23 mouse cellular contexts compared by ENCODE assay signal in the genomic region with DNA sequence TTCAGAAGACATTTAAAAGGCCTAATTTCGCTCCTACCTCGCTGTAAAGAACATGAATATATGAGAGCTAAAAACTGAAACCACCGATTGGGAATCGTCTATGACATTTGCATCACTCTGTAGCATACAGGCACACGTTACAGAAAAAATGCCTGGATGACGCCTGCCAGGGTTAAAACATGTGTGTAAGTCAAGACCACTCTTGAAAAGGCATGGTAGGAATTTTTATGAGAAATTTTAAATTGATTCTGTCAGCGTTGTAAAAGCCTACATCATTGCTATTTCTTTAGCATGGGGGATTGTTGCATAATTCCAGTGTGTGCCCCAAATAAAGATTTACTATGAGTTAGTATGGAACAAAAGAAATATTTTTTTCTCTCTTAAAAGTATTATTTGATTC.
DNase-seq lines count a peak whose midpoint lies in the region; ATAC-seq and TF ChIP-seq lines count a peak whose summit lies in the region.
"Had no signal": no experiment of that assay in that cellular context is flagged by ENCODE, and none has a peak within 500 bp of the region (broad histone marks: within the 10 kb centered on the region; RNA-seq: fewer than 3 reads in every experiment).

No protein-coding gene starts in this region.

- H3K4me3 ChIP-seq in heart, embryonic 13.5 days, result no peak overlapping the region
- no peak overlapping the region for H3K4me3 ChIP-seq in heart, embryonic 11.5 days (ENCODE audit: low read depth, low read length)
- no peak overlapping the region for H3K4me3 ChIP-seq in kidney, adult 2 months (ENCODE audit: insufficient read depth, low read depth, low read length)
- H3K4me3 ChIP-seq in limb, embryonic 12.5 days (replicated peaks), result no peak overlapping the region
- no peak overlapping the region for H3K4me3 ChIP-seq in limb, embryonic 10.5 days
- H3K4me3 ChIP-seq: embryonic facial prominence, embryonic 10.5 days; embryonic facial prominence, embryonic 15.5 days; forebrain, embryonic 13.5 days; liver, embryonic 13.5 days; midbrain, embryonic 13.5 days; neural tube, embryonic 13.5 days had no signal

- WGBS in heart, embryonic 13.5 days, result 71% methylated on average over 7 of the region's 7 CpGs
- WGBS in heart, embryonic 11.5 days (ENCODE audit: insufficient replicate concordance), result 80% methylated on average over 7 of the region's 7 CpGs
- 45% methylated on average over 7 of the region's 7 CpGs for WGBS in kidney, adult 2 months
- 45% methylated on average over 7 of the region's 7 CpGs for WGBS in limb, embryonic 12.5 days
- WGBS in limb, embryonic 10.5 days, result 91% methylated on average over 7 of the region's 7 CpGs

- H3K36me3 ChIP-seq in heart, embryonic 13.5 days, result no peaks in the 10 kb centered on the region
- H3K36me3 ChIP-seq in heart, embryonic 11.5 days (ENCODE audit: control insufficient read depth, insufficient read depth, low read length), result no peaks in the 10 kb centered on the region
- no peaks in the 10 kb centered on the region; the same call in 1 of the 2 replicates for H3K36me3 ChIP-seq in kidney, adult 2 months (ENCODE audit: control insufficient read depth, insufficient read depth, low read length)
- no peaks in the 10 kb centered on the region for H3K36me3 ChIP-seq in limb, embryonic 12.5 days
- H3K36me3 ChIP-seq in limb, embryonic 10.5 days, result no peaks in the 10 kb centered on the region
- H3K36me3 ChIP-seq: embryonic facial prominence, embryonic 10.5 days; embryonic facial prominence, embryonic 15.5 days; liver, embryonic 13.5 days; midbrain, embryonic 13.5 days; neural tube, embryonic 13.5 days had no signal

- H3K27ac ChIP-seq in heart, embryonic 13.5 days (replicated peaks), result peak overlapping the region; percentile 86
- H3K27ac ChIP-seq in heart, embryonic 11.5 days (ENCODE audit: low read depth, low read length), result no peak overlapping the region
- H3K27ac ChIP-seq in kidney, adult 2 months (ENCODE audit: insufficient read depth, low read depth, low read length), result peak overlapping the region; percentile 95
- peak overlapping the region; percentile 20; the same call in 1 of the 2 replicates for H3K27ac ChIP-seq in limb, embryonic 12.5 days
- no peak overlapping the region for H3K27ac ChIP-seq in limb, embryonic 10.5 days
- H3K27ac ChIP-seq: embryonic facial prominence, embryonic 10.5 days; embryonic facial prominence, embryonic 15.5 days; forebrain, embryonic 13.5 days; hindbrain, embryonic 14.5 days; liver, embryonic 13.5 days; midbrain, embryonic 13.5 days had no signal

- no peaks in the 10 kb centered on the region for H3K27me3 ChIP-seq in heart, embryonic 13.5 days (replicated peaks)
- no peaks in the 10 kb centered on the region for H3K27me3 ChIP-seq in heart, embryonic 11.5 days (ENCODE audit: control insufficient read depth, insufficient read depth, low read length)
- H3K27me3 ChIP-seq in kidney, adult 2 months (replicated peaks; ENCODE audit: control insufficient read depth, insufficient read depth, low read length), result no peaks in the 10 kb centered on the region
- no peaks in the 10 kb centered on the region for H3K27me3 ChIP-seq in limb, embryonic 12.5 days
- H3K27me3 ChIP-seq in limb, embryonic 10.5 days (ENCODE audit: low read depth, poor library complexity, severe bottlenecking), result no peaks in the 10 kb centered on the region
- H3K27me3 ChIP-seq: embryonic facial prominence, embryonic 15.5 days; forebrain, embryonic 13.5 days; liver, embryonic 13.5 days; midbrain, embryonic 13.5 days; neural tube, embryonic 13.5 days; Patski had no signal

- no peak for TF ChIP-seq POLR2A in kidney, adult 2 months (IDR thresholded peaks at IDR 0.05; ENCODE audit: low read depth, low read length)

- no peak for ATAC-seq in heart, embryonic 13.5 days (ENCODE audit: extremely low read depth, insufficient number of reproducible peaks, low FRiP score, low TSS enrichment)
- ATAC-seq in heart, embryonic 11.5 days (replicated peaks; ENCODE audit: insufficient number of reproducible peaks, low FRiP score, low TSS enrichment), result no peak
- peak; percentile 61 for ATAC-seq in limb, embryonic 12.5 days (ENCODE audit: insufficient number of reproducible peaks, insufficient read depth, low FRiP score, low TSS enrichment, low read depth)
- no peak for ATAC-seq in megakaryocyte, adult 5-6 weeks (ENCODE audit: poor library complexity, severe bottlenecking)
- ATAC-seq: forebrain, embryonic 13.5 days; inflammation-experienced regulatory T-cells, adult 6 months; lung, postnatal 0 days had no signal

- TF ChIP-seq CTCF in kidney, adult 2 months (conservative IDR thresholded peaks at IDR 0.05; ENCODE audit: insufficient read depth, insufficient read length, low read depth, low read length), result no peak

- H3K4me2 ChIP-seq in heart, embryonic 13.5 days, result no peak overlapping the region; the same call in 1 of the 2 replicates
- no peak overlapping the region for H3K4me2 ChIP-seq in heart, embryonic 11.5 days
- H3K4me2 ChIP-seq in limb, embryonic 12.5 days, result peak overlapping the region; percentile 40; the same call in 1 of the 2 replicates
- H3K4me2 ChIP-seq: forebrain, embryonic 13.5 days; hindbrain, embryonic 14.5 days; liver, embryonic 13.5 days; midbrain, embryonic 13.5 days had no signal

- peaks cover 32% of the 10 kb centered on the region for H3K4me1 ChIP-seq in heart, embryonic 13.5 days
- peaks cover 9% of the 10 kb centered on the region for H3K4me1 ChIP-seq in heart, embryonic 11.5 days (ENCODE audit: control insufficient read depth, insufficient read depth, low read length)
- H3K4me1 ChIP-seq in kidney, adult 2 months (ENCODE audit: control insufficient read depth, insufficient read depth, low read length), result peaks cover 27% of the 10 kb centered on the region
- H3K4me1 ChIP-seq in limb, embryonic 12.5 days (replicated peaks), result peaks cover 31% of the 10 kb centered on the region
- peaks cover 26% of the 10 kb centered on the region for H3K4me1 ChIP-seq in limb, embryonic 10.5 days
- H3K4me1 ChIP-seq: liver, embryonic 13.5 days had no signal

- no peak for DNase-seq in kidney, adult 2 months
- DNase-seq in kidney, postnatal 10 days, result no peak
- DNase-seq in limb, embryonic 10.5 days (ENCODE audit: low spot score), result no peak
- DNase-seq: cerebellum, adult 8-10 months; layer of hippocampus, adult 9-11 months; liver, embryonic 13.5 days; lung, adult 18-20 months; lung, postnatal 4 days; thymus, adult 2 months; thymus, postnatal 36 days had no signal

- H3K9ac ChIP-seq in heart, embryonic 13.5 days, result no peak overlapping the region
- H3K9ac ChIP-seq in heart, embryonic 11.5 days (ENCODE audit: low read depth, low read length), result no peak overlapping the region
- H3K9ac ChIP-seq in limb, embryonic 12.5 days (replicated peaks), result no peak overlapping the region
- H3K9ac ChIP-seq: embryonic facial prominence, embryonic 15.5 days; forebrain, embryonic 13.5 days; hindbrain, embryonic 14.5 days; liver, embryonic 13.5 days; midbrain, embryonic 13.5 days had no signal

- no peaks in the 10 kb centered on the region for H3K9me3 ChIP-seq in heart, embryonic 13.5 days
- H3K9me3 ChIP-seq in heart, embryonic 11.5 days (replicated peaks; ENCODE audit: control insufficient read depth, low read length), result no peaks in the 10 kb centered on the region
- H3K9me3 ChIP-seq in limb, embryonic 12.5 days, result no peaks in the 10 kb centered on the region
- H3K9me3 ChIP-seq in limb, embryonic 10.5 days (replicated peaks), result no peaks in the 10 kb centered on the region
- H3K9me3 ChIP-seq: embryonic facial prominence, embryonic 10.5 days; embryonic facial prominence, embryonic 15.5 days; forebrain, embryonic 13.5 days; liver, embryonic 13.5 days; midbrain, embryonic 13.5 days; neural tube, embryonic 13.5 days had no signal

Comparison
In these comparisons a context has a peak if more than half of its experiments do, and no peak if none do; other contexts are left out.
1. H3K27ac ChIP-seq: peak in heart, embryonic 13.5 days (single experiment), kidney, adult 2 months (single experiment) and limb, embryonic 12.5 days (single experiment); none in heart, embryonic 11.5 days (single experiment) and limb, embryonic 10.5 days (single experiment).